Mouse (Mus musculus) thymus, postnatal 0 days (tissue): ENCODE measurements at regions not wholly inside any gene's neighbourhood (a gene's known extent, or its start where the extent isn't known, plus 50 kb on each side); places are given as distances from the start of the nearest gene placed in this dataset.

Experiments
- DNase-seq: peaks from one replicate; pipeline ENCODE4 v3.0.0-alpha.2; 2015; ENCODE audit warnings: low spot score

DNA sequence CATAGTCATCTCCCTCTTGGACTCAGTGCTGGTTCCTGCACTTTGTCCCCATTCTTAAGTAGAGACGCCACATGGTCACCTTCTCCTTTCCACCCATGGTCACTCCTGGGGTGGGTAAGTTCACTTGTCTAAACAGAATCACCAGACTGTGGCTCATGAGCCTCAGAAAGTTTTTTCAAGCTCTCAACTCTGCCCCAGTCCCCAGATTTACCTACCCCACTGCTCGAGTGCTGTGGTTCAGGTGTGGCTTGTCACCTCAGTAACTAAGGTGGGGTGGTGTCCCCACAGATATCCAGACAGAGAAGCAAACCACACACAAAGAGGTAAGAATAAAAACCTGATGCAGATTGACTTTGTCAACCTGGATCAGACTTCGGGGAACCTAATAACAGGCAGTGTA is 87.6 kb downstream of the Rpl10-ps3 start:
- DNase-seq = no peak

GRCm38 (mm10) chr9:50244982-50245671 is 99.6 kb downstream of the Rpl10-ps3 start:
- no peak for DNase-seq

- no peak for DNase-seq
Measured at GRCm38 (mm10) chr9:50240923-50241322, 103.8 kb downstream of the Rpl10-ps3 start.

DNA sequence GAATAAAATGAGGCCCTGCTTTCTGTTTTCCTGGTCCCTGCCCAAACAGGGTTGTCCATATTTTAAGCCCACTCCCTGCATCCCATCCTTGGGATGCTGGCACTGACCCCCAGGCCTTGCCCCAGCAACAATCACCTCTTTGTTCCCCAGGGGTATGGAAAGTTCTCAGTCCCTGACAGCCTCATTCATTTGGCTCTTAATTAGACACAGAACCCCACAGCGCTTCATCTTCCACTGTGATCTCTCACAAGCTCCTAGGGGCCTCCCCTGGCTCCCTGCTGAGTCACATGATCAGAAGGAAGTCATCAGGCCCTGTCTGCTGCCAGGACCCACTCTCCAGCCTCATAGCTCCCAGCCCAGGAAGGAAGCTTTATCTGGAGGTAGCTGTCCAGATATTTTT is 108.9 kb downstream of the Rpl10-ps3 start:
- no peak for DNase-seq

DNA sequence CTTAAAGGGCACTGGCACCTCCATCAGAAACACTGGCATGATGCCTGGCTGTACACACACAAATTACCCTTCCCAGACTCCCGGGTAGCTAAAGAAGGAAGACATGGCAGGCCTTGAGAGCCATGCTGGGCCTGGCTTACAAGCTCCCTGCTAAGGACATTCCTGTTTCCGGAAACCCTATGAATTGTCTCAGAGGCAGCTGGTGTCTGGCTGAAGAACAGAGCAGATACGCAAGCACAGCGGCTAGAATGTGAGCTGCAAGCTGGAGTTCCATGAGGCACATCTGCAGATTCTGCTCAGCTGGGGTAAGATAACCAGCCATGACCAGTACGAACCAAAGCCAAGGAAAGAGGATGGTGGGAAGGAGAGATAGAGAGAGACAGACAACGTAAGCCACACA is 110.1 kb downstream of the Rpl10-ps3 start:
- DNase-seq = no peak

DNA sequence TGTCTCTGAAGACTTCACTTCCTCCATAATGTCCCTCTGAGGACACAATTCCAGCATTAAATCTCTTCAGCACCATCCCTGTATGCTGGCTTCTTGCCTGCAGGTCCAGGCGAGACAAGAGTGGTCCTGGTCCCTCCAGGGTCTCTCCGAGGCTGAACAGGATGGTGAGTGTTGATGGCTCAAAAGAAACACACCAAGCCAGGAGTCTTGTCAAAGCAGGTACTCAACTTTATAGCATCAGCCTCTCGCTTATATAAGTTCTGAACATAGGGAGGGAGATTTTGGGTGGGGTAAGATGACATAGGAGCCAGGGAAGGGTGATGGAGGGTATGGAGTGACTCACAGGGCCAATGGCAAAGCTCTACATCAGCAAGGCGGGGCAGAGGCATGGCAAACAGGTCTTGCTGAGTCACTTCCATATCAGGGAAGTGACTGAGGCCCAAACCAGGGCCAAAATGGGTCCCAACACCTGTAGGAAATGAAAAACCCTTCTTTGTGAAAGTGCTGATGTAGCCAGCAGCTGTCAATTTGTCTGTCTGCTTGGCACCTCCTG is 111.7 kb downstream of the Rpl10-ps3 start:
- DNase-seq = no peak

GRCm38 (mm10) chr9:50210481-50210880 is 134.3 kb downstream of the Rpl10-ps3 start:
- DNase-seq = no peak

DNA sequence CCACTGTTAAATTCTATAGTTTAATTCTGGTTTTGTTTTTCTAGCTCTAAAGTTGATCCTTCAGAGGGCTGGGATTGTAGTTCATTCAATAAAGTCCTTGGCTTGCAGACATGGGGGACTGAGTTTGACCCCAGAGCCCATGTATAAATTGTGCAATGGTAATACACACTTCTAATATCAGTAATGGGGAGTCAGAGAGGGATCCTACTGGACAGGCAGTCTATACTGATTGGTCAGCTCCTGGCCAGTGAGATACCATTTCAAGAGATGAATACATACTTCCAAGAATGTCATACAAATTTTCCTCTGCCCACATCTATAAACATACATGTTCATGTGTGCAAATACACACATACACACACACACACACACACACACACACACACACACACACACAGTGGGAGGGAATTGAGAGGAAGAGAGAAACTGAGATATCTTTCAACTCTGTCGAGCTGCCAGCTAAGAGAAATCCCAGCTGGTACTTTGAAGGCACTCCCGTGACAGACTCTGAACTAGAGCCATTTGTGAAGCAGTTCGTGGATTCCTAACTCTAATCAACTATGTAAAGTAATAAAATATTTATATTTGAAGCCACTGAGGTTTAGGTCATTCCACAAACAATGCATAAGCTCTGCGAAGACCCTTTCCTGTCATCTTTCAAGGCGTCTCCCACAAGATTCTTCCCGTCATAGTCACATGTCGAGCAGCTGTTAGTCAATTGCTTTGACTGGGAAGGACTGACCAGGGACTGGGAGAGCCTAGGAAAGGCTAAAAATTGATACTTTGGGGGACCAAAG is 145.1 kb downstream of the Rpl10-ps3 start:
- DNase-seq = no peak

DNA sequence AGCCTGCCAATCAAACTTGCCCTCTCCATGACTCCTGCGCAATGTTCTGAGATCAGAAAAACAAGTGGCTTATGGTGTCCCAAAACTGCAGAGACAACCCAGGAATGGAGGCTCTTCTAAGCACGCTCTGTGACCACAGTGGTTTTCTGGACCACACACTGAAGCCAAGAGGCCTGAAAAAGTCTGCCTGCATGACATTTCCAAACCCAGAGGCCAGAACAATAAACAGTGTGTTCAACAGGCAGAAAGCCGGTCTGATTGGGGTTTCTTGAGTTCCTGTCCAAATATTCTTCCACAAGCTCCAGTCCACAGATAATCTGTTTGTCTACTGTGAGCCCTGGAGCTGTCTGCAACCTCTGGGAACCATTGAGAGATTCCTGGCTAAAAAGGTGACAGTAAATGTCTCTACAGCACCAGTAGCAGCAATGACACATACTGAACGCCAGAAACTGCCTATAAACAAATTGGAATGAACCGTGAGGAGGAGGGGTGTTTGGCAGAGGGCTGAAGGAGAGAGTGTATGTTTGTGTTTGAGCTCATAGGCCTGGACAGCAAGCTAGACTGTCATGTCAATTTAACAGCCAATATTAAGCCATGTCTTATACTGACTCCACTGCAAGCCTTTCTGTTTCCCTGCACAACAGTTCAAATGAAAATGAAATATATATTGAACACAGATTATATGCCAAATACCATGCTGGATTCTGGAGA is 152.2 kb downstream of the Rpl10-ps3 start:
- no peak for DNase-seq

DNA sequence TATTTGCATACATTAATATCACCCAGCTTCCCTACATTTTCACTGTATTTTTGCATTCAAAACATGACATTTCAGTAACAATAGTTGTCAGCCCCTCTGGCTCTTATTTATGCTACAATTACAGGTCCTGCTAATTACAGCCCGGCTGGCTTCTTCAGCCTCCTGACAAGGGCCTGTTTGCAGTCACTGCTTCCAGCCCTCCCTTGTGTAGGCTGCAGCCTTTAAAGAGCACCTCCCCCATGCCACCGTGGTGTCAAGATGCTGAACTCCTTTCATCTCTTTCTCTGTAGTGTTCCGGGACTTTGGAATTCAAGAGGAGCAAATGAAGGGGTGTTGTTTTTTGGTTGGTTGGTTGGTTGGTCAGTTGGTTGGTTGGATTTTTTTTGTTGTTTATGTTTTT is 153.6 kb downstream of the Rpl10-ps3 start:
- no peak for DNase-seq

GRCm38 (mm10) chr9:50188576-50189070 is 156.1 kb downstream of the Rpl10-ps3 start:
- DNase-seq = no peak

GRCm38 (mm10) chr9:50181360-50181759 is 163.4 kb downstream of the Rpl10-ps3 start:
- no peak for DNase-seq

GRCm38 (mm10) chr9:50176131-50176530 is 168.6 kb downstream of the Rpl10-ps3 start:
- DNase-seq = no peak

DNA sequence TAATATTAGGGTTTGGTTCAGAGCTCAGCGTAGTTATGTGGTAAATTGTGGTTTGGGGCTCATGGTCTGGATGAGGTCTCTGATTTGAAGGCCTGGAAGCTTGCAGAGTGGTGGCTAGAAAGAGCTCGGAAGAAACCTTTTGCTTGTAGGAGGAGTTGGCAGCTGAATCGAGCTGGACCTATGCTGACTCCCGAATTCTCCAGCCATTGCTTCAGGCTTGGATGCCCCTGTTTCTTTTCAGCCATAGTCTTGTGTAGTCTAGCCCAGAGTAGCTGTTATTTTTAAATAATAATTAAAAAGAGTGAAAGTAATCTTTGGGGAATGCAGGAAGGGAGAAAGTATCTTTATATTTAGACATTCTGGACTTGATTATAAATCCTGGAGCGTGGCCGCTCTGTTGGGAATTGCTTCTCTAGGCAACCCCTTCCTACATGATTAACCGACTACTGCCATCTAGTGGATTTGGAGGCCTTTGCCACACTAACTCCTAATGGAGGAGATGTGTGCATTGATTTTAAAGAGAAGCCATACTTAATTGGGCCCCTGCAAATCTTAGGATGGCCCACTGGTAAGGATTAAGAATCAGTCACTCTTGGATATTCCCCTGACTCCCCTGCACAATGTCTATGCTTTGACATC is 172.8 kb downstream of the Rpl10-ps3 start:
- DNase-seq = peak; percentile 7

DNA sequence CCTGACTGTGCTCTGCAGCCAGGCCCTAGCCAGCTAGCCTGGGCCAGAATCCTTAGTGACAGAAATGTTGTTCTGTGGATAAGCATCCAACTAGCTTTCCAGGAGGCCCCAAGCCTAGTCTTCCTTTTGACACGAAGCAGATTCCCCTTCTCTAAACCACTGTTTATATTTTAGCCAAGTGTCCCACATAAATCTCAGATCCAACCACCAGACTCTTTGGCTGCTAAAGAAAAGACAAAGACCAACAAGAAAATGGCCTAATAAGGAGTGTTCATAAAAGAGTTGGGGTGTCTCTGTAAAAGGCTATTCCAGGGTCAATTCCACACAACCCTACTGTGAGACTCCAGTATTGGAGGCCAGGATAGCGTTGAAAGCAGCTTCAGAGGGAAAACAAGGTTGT is 173.6 kb downstream of the Rpl10-ps3 start:
- no peak for DNase-seq

DNA sequence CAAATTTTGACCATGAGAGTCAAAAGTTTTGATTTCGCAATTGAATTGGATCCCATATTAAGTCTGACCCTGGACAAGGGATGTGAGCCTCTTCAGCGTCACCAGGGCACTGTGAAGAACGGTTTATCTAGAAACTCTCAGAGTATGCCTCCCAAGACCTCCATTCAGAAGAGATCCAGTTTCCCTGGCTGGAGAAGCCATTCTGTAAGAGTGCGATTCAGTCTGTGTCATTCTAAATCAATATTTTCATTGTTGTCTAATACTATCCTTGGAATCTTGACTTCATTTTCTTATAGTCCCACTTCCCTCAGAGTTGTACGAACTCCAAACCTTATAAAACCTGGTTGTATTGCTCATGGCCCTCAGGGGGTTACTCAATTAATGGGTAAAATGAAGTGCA is 174.1 kb downstream of the Rpl10-ps3 start:
- no peak for DNase-seq

DNA sequence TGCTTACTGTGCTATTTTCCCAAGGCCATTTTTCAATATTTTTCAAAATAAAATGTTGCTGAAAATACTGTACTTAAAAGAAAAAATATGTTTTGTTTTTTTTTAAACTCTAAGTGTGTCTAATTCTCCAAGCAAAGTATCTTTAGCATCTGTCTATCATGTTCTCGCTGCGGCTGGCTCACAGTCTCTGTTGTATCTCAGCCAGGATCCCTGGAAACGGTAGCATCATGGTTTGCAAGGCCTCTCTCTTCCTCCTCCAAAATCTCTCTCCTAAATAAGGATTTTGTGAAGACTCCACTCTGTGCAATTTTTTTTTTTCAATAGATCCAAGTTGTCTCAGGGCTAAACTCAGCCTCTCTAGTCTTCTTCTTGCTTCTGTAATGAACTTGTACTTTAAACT is 190.2 kb downstream of the Rpl10-ps3 start:
- DNase-seq = no peak

GRCm38 (mm10) chr9:50150091-50150490 is 194.7 kb downstream of the Rpl10-ps3 start:
- DNase-seq = no peak

DNA sequence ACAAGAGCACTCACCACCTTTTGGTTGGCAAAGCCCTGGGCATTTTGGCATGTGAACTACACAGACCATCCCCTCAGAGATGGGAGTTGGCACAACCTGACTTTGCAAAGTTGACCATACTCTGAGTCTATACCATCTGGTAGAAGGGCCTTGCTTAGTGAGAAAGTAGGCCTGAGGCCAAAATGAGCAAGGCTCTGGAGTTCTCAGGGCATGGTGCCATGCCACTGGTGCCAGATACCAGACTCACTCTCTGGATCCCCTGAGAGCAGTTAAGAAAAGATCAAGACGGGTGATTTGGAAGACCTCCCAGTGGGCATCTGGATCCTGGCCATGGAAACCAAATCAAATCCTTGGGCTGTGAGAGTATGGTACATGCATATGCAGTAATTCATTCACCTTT is 202.0 kb downstream of the Rpl10-ps3 start:
- DNase-seq = no peak

- no peak for DNase-seq
Measured at GRCm38 (mm10) chr9:50142091-50142490, 202.7 kb downstream of the Rpl10-ps3 start.

DNA sequence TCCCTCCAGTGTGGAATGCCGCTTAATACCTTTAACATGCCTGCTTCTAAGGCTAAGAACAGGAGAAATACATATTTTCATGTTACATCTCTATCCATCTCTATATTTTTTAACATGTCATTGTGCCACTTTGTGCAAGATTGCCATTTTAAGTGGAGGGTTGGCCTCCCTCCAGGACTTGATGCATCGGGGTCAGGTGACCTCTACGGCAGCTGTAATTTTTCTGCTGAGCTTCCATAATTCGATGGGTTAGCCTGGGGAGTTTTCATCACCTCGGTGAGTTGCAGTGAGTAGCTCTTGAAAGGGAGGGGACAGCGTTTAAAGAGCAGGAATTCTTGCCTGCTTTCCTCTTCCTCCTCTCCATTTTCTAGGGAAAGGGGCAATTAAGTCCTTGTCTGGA is 203.6 kb downstream of the Rpl10-ps3 start:
- no peak for DNase-seq
